Mouse (Mus musculus) liver, embryonic 16.5 days (tissue): Measurements from ENCODE around the gene Nova2. TPM values are rescaled to one million over a fixed set of nuclear protein-coding genes. Genes with fewer than 3 reads are reported as not detected.

Experiments
- ATAC-seq: fragments of 200-750 bp; cut with Nextera tagmentation; 2 replicates; pipeline ENCODE4 v1.8.0; 2017; ENCODE audit warnings: low read depth, mild to moderate bottlenecking, moderate number of reproducible peaks, moderate library complexity
- H3K27ac ChIP-seq: fragments of 300-500 bp; sonication (generic); 2 replicates; pipeline ENCODE4 v1.5.1; 2014; ENCODE audit warnings: mild to moderate bottlenecking, low read length
- H3K27me3 ChIP-seq: fragments of 300-500 bp; sonication (generic); 2 replicates; pipeline ENCODE4 v1.6.1; 2014; ENCODE audit warnings: low read depth, low read length, mixed read lengths; ENCODE audit not compliant: control insufficient read depth, insufficient read depth
- H3K36me3 ChIP-seq: fragments of 300-500 bp; sonication (generic); 2 replicates; pipeline ENCODE4 v1.6.1; 2014; ENCODE audit warnings: mild to moderate bottlenecking; ENCODE audit not compliant: control insufficient read depth, insufficient read depth
- H3K4me1 ChIP-seq: fragments of 300-500 bp; sonication (generic); 2 replicates; pipeline ENCODE4 v1.6.1; 2014; ENCODE audit warnings: low read depth, low read length, mixed read lengths; ENCODE audit not compliant: control insufficient read depth
- H3K4me2 ChIP-seq: fragments of 300-500 bp; sonication (generic); 2 replicates; pipeline ENCODE4 v1.6.1; 2014; ENCODE audit warnings: low read depth, low read length, mixed read lengths
- H3K4me3 ChIP-seq: fragments of 300-500 bp; sonication (generic); 2 replicates; pipeline ENCODE4 v1.5.1; 2014; ENCODE audit warnings: low read depth, mild to moderate bottlenecking, low read length
- H3K9ac ChIP-seq: fragments of 300-500 bp; sonication (generic); 2 replicates; pipeline ENCODE4 v1.6.1; 2014; ENCODE audit warnings: low read depth, low read length
- H3K9me3 ChIP-seq: fragments of 300-500 bp; sonication (generic); replicated peaks from 2 replicates; pipeline ENCODE4 v1.6.1; 2016; ENCODE audit warnings: low read length; ENCODE audit not compliant: control insufficient read depth
- WGBS: fragments of 180-500 bp; shearing (Covaris S2); extraction: QIAGEN DNeasy Blood & Tissue Kit; methylation state at CpG from one replicate; pipeline ENCODE4 v1.1.7; 2014; ENCODE audit not compliant: insufficient replicate concordance; 5-methylcytosine and 5-hydroxymethylcytosine counted together
- polyA plus RNA-seq: library from polyadenylated mRNA; unstranded; fragments of >200 nt; fragmentation: Nextera tagmentation; extraction: Ambion mirVana; gene quantifications from 2 replicates; pipeline ENCODE4 v1.2.1, GENCODE M21; 2015

Gene Nova2
- 0.06 and 0.09 TPM in 2 replicates for polyA plus RNA-seq

GRCm38 (mm10) chr7:18925162-18925938, at the start of gene Nova2:
Gene Nova2, plus strand, starts transcription at chr7:18925888.
- peak; percentile 62 for ATAC-seq
- no peaks in the 10 kb centered on the region for H3K36me3 ChIP-seq
- peak within 1 kb of the TSS; percentile 47 for H3K4me2 ChIP-seq
- no peaks in the 10 kb centered on the region for H3K4me1 ChIP-seq
- H3K9me3 ChIP-seq, result no peaks in the 10 kb centered on the region
- H3K4me3 ChIP-seq, result peak within 1 kb of the TSS; percentile 38
- 0% methylated on average over 27 of the region's 45 CpGs for whole genome bisulfite sequencing
- no peak within 1 kb of the TSS for H3K9ac ChIP-seq
- H3K27me3 ChIP-seq, result peaks cover 50% of the 10 kb centered on the region
- no peak within 1 kb of the TSS for H3K27ac ChIP-seq

GRCm38 (mm10) chr7:18878691-18879090, 47.0 kb upstream of the Nova2 start:
- H3K27ac ChIP-seq, result no peak overlapping the region
- no peak overlapping the region for H3K4me2 ChIP-seq
- H3K9me3 ChIP-seq, result no peaks in the 10 kb centered on the region
- no peaks in the 10 kb centered on the region for H3K4me1 ChIP-seq
- H3K27me3 ChIP-seq, result no peaks in the 10 kb centered on the region
- no peaks in the 10 kb centered on the region for H3K36me3 ChIP-seq
- H3K4me3 ChIP-seq, result no peak overlapping the region
- WGBS, result 53% methylated on average over 7 of the region's 7 CpGs
- no peak overlapping the region for H3K9ac ChIP-seq
- no peak for ATAC-seq

- ATAC-seq, result peak; percentile 76
- Histone ChIP-seq H3K4me1 (no peaks in the 10 kb centered on the region; the same call in 1 of the 2 replicates), H3K36me3 (no peaks in the 10 kb centered on the region), H3K9ac (no peak overlapping the region), H3K4me2 (no peak overlapping the region), H3K27me3 (no peaks in the 10 kb centered on the region), H3K9me3 (no peaks in the 10 kb centered on the region), H3K27ac (peak overlapping the region; percentile 63; the same call in 1 of the 2 replicates), H3K4me3 (peak overlapping the region; percentile 16)
- WGBS, result 24% methylated on average over 9 of the region's 9 CpGs
These were observed 41.5 kb upstream of the Nova2 start for GRCm38 (mm10) chr7:18883991-18884744.

- no peaks in the 10 kb centered on the region; the same call in 1 of the 2 replicates for H3K4me1 ChIP-seq
- no peak for ATAC-seq
- no peaks in the 10 kb centered on the region for H3K27me3 ChIP-seq
- no peak overlapping the region for H3K9ac ChIP-seq
- no peaks in the 10 kb centered on the region for H3K36me3 ChIP-seq
- H3K27ac ChIP-seq, result peak overlapping the region; percentile 58; the same call in 1 of the 2 replicates
- H3K4me2 ChIP-seq, result no peak overlapping the region
- H3K4me3 ChIP-seq, result peak overlapping the region; percentile 16
- WGBS, result 37% methylated on average over 13 of the region's 13 CpGs
- H3K9me3 ChIP-seq, result no peaks in the 10 kb centered on the region
These were observed 40.8 kb upstream of the Nova2 start for GRCm38 (mm10) chr7:18884745-18885422.

- Histone ChIP-seq H3K9ac (no peak overlapping the region), H3K4me3 (peak overlapping the region; percentile 31), H3K4me2 (no peak overlapping the region; the same call in 1 of the 2 replicates), H3K36me3 (no peaks in the 10 kb centered on the region), H3K9me3 (no peaks in the 10 kb centered on the region), H3K27ac (no peak overlapping the region), H3K4me1 (no peaks in the 10 kb centered on the region; the same call in 1 of the 2 replicates), H3K27me3 (no peaks in the 10 kb centered on the region)
- no peak for ATAC-seq
- WGBS, result 71% methylated on average over 1 of the region's 1 CpGs
These were observed 38.7 kb upstream of the Nova2 start for GRCm38 (mm10) chr7:18886963-18887362.

GRCm38 (mm10) chr7:18890848-18891247, 34.8 kb upstream of the Nova2 start:
- no peak overlapping the region for H3K4me3 ChIP-seq
- no peak overlapping the region for H3K4me2 ChIP-seq
- H3K9me3 ChIP-seq, result no peaks in the 10 kb centered on the region
- WGBS, result 82% methylated on average over 8 of the region's 8 CpGs
- no peaks in the 10 kb centered on the region for H3K36me3 ChIP-seq
- H3K27ac ChIP-seq, result no peak overlapping the region
- ATAC-seq, result no peak
- H3K4me1 ChIP-seq, result peaks cover 11% of the 10 kb centered on the region
- peaks cover 15% of the 10 kb centered on the region for H3K27me3 ChIP-seq
- H3K9ac ChIP-seq, result no peak overlapping the region

GRCm38 (mm10) chr7:18891872-18892599, 33.7 kb upstream of the Nova2 start:
- H3K4me3 ChIP-seq, result peak overlapping the region; percentile 36
- H3K36me3 ChIP-seq, result no peaks in the 10 kb centered on the region
- ATAC-seq, result peak; percentile 58
- 18% methylated on average over 33 of the region's 33 CpGs for WGBS
- no peak overlapping the region for H3K27ac ChIP-seq
- H3K4me2 ChIP-seq, result peak overlapping the region; percentile 55
- H3K9me3 ChIP-seq, result no peaks in the 10 kb centered on the region
- H3K9ac ChIP-seq, result no peak overlapping the region
- H3K27me3 ChIP-seq, result peaks cover 15% of the 10 kb centered on the region
- H3K4me1 ChIP-seq, result peaks cover 11% of the 10 kb centered on the region

- Histone ChIP-seq H3K9me3 (no peaks in the 10 kb centered on the region), H3K27me3 (peaks cover 15% of the 10 kb centered on the region), H3K4me3 (no peak overlapping the region), H3K36me3 (no peaks in the 10 kb centered on the region), H3K9ac (no peak overlapping the region), H3K27ac (no peak overlapping the region), H3K4me1 (peaks cover 11% of the 10 kb centered on the region), H3K4me2 (no peak overlapping the region)
- WGBS, result 31% methylated on average over 27 of the region's 27 CpGs
- ATAC-seq, result no peak
These were observed 32.7 kb upstream of the Nova2 start for GRCm38 (mm10) chr7:18893009-18893408.
